Mouse (Mus musculus) lung, postnatal 0 days (tissue): ENCODE results near the gene Thrb.

Experiments
- CTCF ChIP-seq: IDR thresholded peaks from 2 replicates; pipeline ENCODE4 v1.5.1; 2016; ENCODE audit warnings: antibody characterized with exemption, mild to moderate bottlenecking
- EP300 ChIP-seq: IDR thresholded peaks from 2 replicates; pipeline ENCODE4 v1.6.1; 2016; ENCODE audit warnings: antibody characterized with exemption, mild to moderate bottlenecking, control low read depth

DNA sequence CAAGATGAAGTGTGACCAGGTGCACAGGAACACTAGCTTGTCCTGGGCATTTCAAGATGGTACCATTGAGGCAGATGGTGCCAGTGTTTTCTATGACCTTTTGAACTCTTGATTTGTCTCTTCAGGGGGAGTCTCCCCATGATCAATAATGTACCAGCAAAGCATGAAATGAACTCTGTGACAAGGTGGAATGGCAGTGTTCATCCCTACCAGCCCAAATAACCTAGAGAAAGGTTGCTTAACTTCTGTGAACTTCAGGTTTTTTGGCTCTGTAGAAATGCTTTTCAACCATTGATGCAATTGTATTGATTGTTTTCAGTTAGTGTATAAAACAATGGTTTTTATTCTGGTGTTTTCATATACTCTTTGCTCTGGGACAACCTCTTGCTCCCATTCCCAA lies 21.4 kb downstream of the Thrb start:
- TF ChIP-seq EP300 (no peak), CTCF (no peak)
